Mouse (Mus musculus) heart, adult 2 months (tissue): ENCODE measurements at regions not wholly inside any gene's neighbourhood (a gene's known extent, or its start where the extent isn't known, plus 50 kb on each side); places are given as distances from the start of the nearest gene placed in this dataset.
A peak's percentile ranks its signal among the peaks of the same experiment; 100 is the strongest.

ENCODE experiments used
- DNase-seq, 2 experiments: peaks; one replicate each; pipeline ENCODE4 v3.0.0; 2021
- H3K27ac ChIP-seq: fragments of 200-600 bp; 2 replicates; pipeline ENCODE4 v1.8.1; 2022
- H3K27me3 ChIP-seq: fragments of 200-500 bp; 2 replicates; pipeline ENCODE4 v1.6.1; 2012; ENCODE audit warnings: mild to moderate bottlenecking, low read length, inconsistent platforms, mixed read lengths; ENCODE audit not compliant: control insufficient read depth, insufficient read depth
- H3K36me3 ChIP-seq: fragments of 200-500 bp; 2 replicates; pipeline ENCODE4 v1.6.1; 2012; ENCODE audit warnings: low read length, inconsistent platforms; ENCODE audit not compliant: control insufficient read depth, insufficient read depth
- H3K4me1 ChIP-seq: fragments of 200-500 bp; 2 replicates; pipeline ENCODE4 v1.6.1; 2011; ENCODE audit warnings: low read length; ENCODE audit not compliant: control insufficient read depth, insufficient read depth
- H3K4me3 ChIP-seq: fragments of 200-600 bp; 2 replicates; pipeline ENCODE4 v1.8.1; 2022
- H3K79me2 ChIP-seq: fragments of 200-500 bp; replicated peaks from 2 replicates; pipeline ENCODE4 v1.6.1; 2012; ENCODE audit warnings: mild to moderate bottlenecking, inconsistent platforms, low read length, moderate library complexity, mixed read lengths; ENCODE audit not compliant: control insufficient read depth, insufficient read depth
- H3K9ac ChIP-seq: fragments of 200-500 bp; 2 replicates; pipeline ENCODE4 v1.6.1; 2012; ENCODE audit warnings: low read depth, mild to moderate bottlenecking, control low read depth, inconsistent platforms, low read length, mixed read lengths
- CTCF ChIP-seq: fragments of 200-600 bp; IDR thresholded peaks from 2 replicates; pipeline ENCODE4 v1.8.1; 2022; ENCODE audit warnings: antibody characterized with exemption, mild to moderate bottlenecking, moderate library complexity
- EP300 ChIP-seq: fragments of 200-500 bp; IDR thresholded peaks from 2 replicates; pipeline ENCODE4 v1.6.1; 2011; ENCODE audit warnings: low read depth, low read length, control low read depth; ENCODE audit not compliant: insufficient read depth
- POLR2A ChIP-seq: fragments of 200-500 bp; IDR thresholded peaks from 2 replicates; pipeline ENCODE4 v1.6.1; 2011; ENCODE audit warnings: mild to moderate bottlenecking, low read depth, low read length, control low read depth; ENCODE audit not compliant: insufficient read depth
- WGBS: fragments of 180-500 bp; shearing (Covaris S2); methylation state at CpG from one replicate; pipeline ENCODE4 v1.1.7; 2018; 5-methylcytosine and 5-hydroxymethylcytosine counted together
- intact Hi-C: fragments of 180-260 bp; cut with DNase I; formaldehyde crosslinking; loops from one replicate; pipeline ENCODE4 v1.15.1; 2025

DNA sequence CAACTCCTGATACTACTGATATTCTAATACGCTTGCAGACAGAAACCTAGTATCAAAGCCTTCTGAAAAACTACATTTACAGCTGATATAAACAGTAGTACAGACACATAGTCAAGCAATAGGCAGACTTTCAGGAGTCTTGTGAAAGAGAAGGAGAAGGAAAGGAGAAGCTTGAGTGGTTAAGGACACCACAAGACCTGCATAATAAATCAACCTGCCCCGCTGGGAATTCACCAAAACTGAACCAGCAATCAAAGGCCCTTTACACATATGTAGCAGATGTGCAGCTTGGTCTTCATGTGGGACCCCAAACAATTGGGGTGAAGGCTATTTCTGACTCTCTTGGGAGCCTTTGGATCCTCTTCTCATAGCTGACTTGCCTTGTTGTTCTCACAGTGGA lies 1345.5 kb upstream of the Zeb2 start:
- no peaks in the 10 kb centered on the region for H3K79me2 ChIP-seq
- intact Hi-C loops = no loop called here
- H3K4me1 ChIP-seq = no peaks in the 10 kb centered on the region
- H3K36me3 ChIP-seq = no peaks in the 10 kb centered on the region
- no peaks in the 10 kb centered on the region for H3K27me3 ChIP-seq
- DNase-seq = no peak
- WGBS = 83% methylated on average over 2 of the region's 2 CpGs
- H3K27ac ChIP-seq = no peak overlapping the region
- TF ChIP-seq EP300 (no peak), CTCF (no peak)
- no peak overlapping the region for H3K4me3 ChIP-seq
- H3K9ac ChIP-seq = no peak overlapping the region

GRCm38 (mm10) chr2:46450698-46451097 lies 1333.5 kb upstream of the Zeb2 start:
- H3K79me2 ChIP-seq = no peaks in the 10 kb centered on the region
- no peak overlapping the region for H3K4me3 ChIP-seq
- no peak for DNase-seq
- H3K9ac ChIP-seq = no peak overlapping the region
- no peaks in the 10 kb centered on the region for H3K36me3 ChIP-seq
- H3K27ac ChIP-seq = peak overlapping the region; percentile 16; the same call in 1 of the 2 replicates
- no peaks in the 10 kb centered on the region for H3K4me1 ChIP-seq
- H3K27me3 ChIP-seq = no peaks in the 10 kb centered on the region
- 52% methylated on average over 6 of the region's 6 CpGs for WGBS
- intact Hi-C loops = no loop called here
- TF ChIP-seq CTCF (no peak), EP300 (no peak), POLR2A (no peak)

GRCm38 (mm10) chr2:46445306-46445705 lies 1328.1 kb upstream of the Zeb2 start:
- DNase-seq = peak in 1 of 2 experiments; percentile 23
- TF ChIP-seq POLR2A = no peak
- peak; percentile 36 for TF ChIP-seq CTCF
- TF ChIP-seq EP300 = no peak
- WGBS = 51% methylated on average over 3 of the region's 3 CpGs
- no peaks in the 10 kb centered on the region for H3K36me3 ChIP-seq
- no peaks in the 10 kb centered on the region for H3K27me3 ChIP-seq
- H3K79me2 ChIP-seq = no peaks in the 10 kb centered on the region
- no peak overlapping the region for H3K4me3 ChIP-seq
- intact Hi-C loops = loop anchor here (10.0 kb wide), 1 partner anchor 931 kb away; no protein-coding TSS in a partner anchor
- peaks cover 7% of the 10 kb centered on the region for H3K4me1 ChIP-seq
- H3K9ac ChIP-seq = no peak overlapping the region
- H3K27ac ChIP-seq = peak overlapping the region; percentile 80

GRCm38 (mm10) chr2:46443686-46444180 lies 1326.5 kb upstream of the Zeb2 start:
- Histone ChIP-seq H3K36me3 (no peaks in the 10 kb centered on the region), H3K4me3 (peak overlapping the region; percentile 19), H3K27me3 (no peaks in the 10 kb centered on the region), H3K79me2 (no peaks in the 10 kb centered on the region), H3K27ac (peak overlapping the region; percentile 80), H3K9ac (0 out of 2 replicates have a peak overlapping the region, but pooled peaks have one; percentile 29), H3K4me1 (peaks cover 7% of the 10 kb centered on the region)
- intact Hi-C loops = loop anchor here (5.0 to 10.0 kb wide), 2 partner anchors 929 to 1326 kb away; partner anchors contain the start of gene Zeb2
- peak; percentile 51 to 61 for DNase-seq
- TF ChIP-seq CTCF (peak; percentile 82), POLR2A (no peak)
- WGBS = 4% methylated on average over 5 of the region's 5 CpGs

- no peak for TF ChIP-seq POLR2A
- TF ChIP-seq CTCF = no peak
- TF ChIP-seq EP300 = no peak
- Histone ChIP-seq H3K4me1 (peaks cover 7% of the 10 kb centered on the region), H3K4me3 (peak overlapping the region; percentile 19; the same call in 1 of the 2 replicates), H3K36me3 (no peaks in the 10 kb centered on the region), H3K9ac (0 out of 2 replicates have a peak overlapping the region, but pooled peaks have one; percentile 22), H3K27ac (peak overlapping the region; percentile 80), H3K27me3 (no peaks in the 10 kb centered on the region), H3K79me2 (no peaks in the 10 kb centered on the region)
- 17% methylated on average over 6 of the region's 6 CpGs for WGBS
- peak; percentile 50 for DNase-seq
- intact Hi-C loops = loop anchor here (5.0 to 10.0 kb wide), 2 partner anchors 928 to 1326 kb away; partner anchors contain the start of gene Zeb2
Observed at GRCm38 (mm10) chr2:46443061-46443685, 1326.0 kb upstream of the Zeb2 start.

DNA sequence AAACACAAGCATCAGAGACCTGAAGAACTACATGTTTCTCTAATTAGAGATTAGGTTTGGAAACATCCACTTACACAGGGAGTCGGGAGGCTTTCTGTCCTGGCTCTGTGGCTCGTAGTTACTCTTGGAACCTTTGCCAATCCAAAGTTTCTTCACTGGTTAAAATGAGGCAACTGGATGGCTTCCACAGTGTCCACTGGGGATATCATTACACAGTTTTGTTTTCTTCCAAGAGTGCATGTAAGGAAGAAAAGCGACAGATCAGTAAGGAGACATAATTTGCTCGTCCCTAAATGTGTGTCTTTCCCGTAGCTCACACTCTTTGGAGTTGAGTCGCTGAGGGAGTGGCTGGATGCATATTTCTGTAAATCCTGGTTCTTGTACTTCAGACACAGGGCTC lies 1325.4 kb upstream of the Zeb2 start:
- 57% methylated on average over 6 of the region's 6 CpGs for WGBS
- Histone ChIP-seq H3K79me2 (no peaks in the 10 kb centered on the region), H3K27ac (peak overlapping the region; percentile 80), H3K27me3 (no peaks in the 10 kb centered on the region), H3K4me3 (no peak overlapping the region), H3K9ac (no peak overlapping the region), H3K4me1 (peaks cover 7% of the 10 kb centered on the region), H3K36me3 (no peaks in the 10 kb centered on the region)
- peak; percentile 35 to 59 for DNase-seq
- no peak for TF ChIP-seq EP300
- TF ChIP-seq CTCF = no peak
- TF ChIP-seq POLR2A = no peak
- intact Hi-C loops = loop anchor here (5.0 to 10.0 kb wide), 2 partner anchors 928 to 1325 kb away; partner anchors contain the start of gene Zeb2
